Mouse (Mus musculus): ENCODE results near the gene Abcb7.

- no peak for TF ChIP-seq KAT2A (conservative IDR thresholded peaks at IDR 0.05; ENCODE audit: low read depth, low read length)
- no peak for TF ChIP-seq CTCF (IDR thresholded peaks at IDR 0.05 in 2 of 3, conservative IDR thresholded peaks at IDR 0.05 in 1 of 3; ENCODE audit: control insufficient read depth in 1 of 3, insufficient read depth in 1 of 3, low read depth in 2 of 3, low read length in 3 of 3, poor library complexity in 1 of 3, severe bottlenecking in 1 of 3)
- peak; percentile 86 for TF ChIP-seq GATA1 (IDR thresholded peaks at IDR 0.05; ENCODE audit: low read depth, low read length)
- TF ChIP-seq TBP (IDR thresholded peaks at IDR 0.05; ENCODE audit: low read depth, low read length): no peak
- TF ChIP-seq ZNF384 (IDR thresholded peaks at IDR 0.05; ENCODE audit: low read depth, low read length): 0 out of 2 replicates have a peak, but pooled peaks have one; percentile 20
Observed at GRCm38 (mm10) chrX:104262468-104262867, 151.2 kb downstream of the Abcb7 start.
